ENCODE assay signal across 10 mouse cellular contexts in genomic region chr16:30173953-30174874, GRCm38 (mm10).
DNase-seq lines count a peak whose midpoint lies in the region; ATAC-seq and TF ChIP-seq lines count a peak whose summit lies in the region.
"Had no signal": no experiment of that assay in that cellular context is flagged by ENCODE, and none has a peak within 500 bp of the region (broad histone marks: within the 10 kb centered on the region; RNA-seq: fewer than 3 reads in every experiment).

No protein-coding gene starts in this region.

- no peaks in the 10 kb centered on the region for H3K27me3 ChIP-seq in hindbrain, postnatal 0 days (ENCODE audit: insufficient read depth, low read length)
- H3K27me3 ChIP-seq in hindbrain, embryonic 10.5 days (ENCODE audit: insufficient read depth, poor library complexity, severe bottlenecking), result peaks cover 97% of the 10 kb centered on the region
- peaks cover 39% of the 10 kb centered on the region for H3K27me3 ChIP-seq in embryonic facial prominence, embryonic 10.5 days (replicated peaks; ENCODE audit: low read depth, poor library complexity, severe bottlenecking)

- H3K36me3 ChIP-seq in hindbrain, postnatal 0 days (ENCODE audit: insufficient read depth, low read length), result no peaks in the 10 kb centered on the region
- H3K36me3 ChIP-seq in hindbrain, embryonic 10.5 days, result no peaks in the 10 kb centered on the region
- H3K36me3 ChIP-seq in embryonic facial prominence, embryonic 10.5 days (replicated peaks), result no peaks in the 10 kb centered on the region

- H3K4me1 ChIP-seq in hindbrain, postnatal 0 days (ENCODE audit: insufficient read depth, low read length), result peaks cover 10% of the 10 kb centered on the region
- peaks cover 42% of the 10 kb centered on the region for H3K4me1 ChIP-seq in hindbrain, embryonic 10.5 days (replicated peaks)
- peaks cover 58% of the 10 kb centered on the region for H3K4me1 ChIP-seq in embryonic facial prominence, embryonic 10.5 days

- peak; percentile 41; the same call in 1 of the 2 replicates for ATAC-seq in hindbrain, postnatal 0 days
- ATAC-seq in megakaryocyte progenitor cell, adult 5-6 weeks (replicated peaks; ENCODE audit: poor library complexity), result peak; percentile 40
- ATAC-seq: midbrain, embryonic 16.5 days had no signal

- H3K4me2 ChIP-seq in hindbrain, postnatal 0 days (ENCODE audit: low read depth, low read length), result no peak overlapping the region

- TF ChIP-seq CTCF in hindbrain, postnatal 0 days (IDR thresholded peaks at IDR 0.05; ENCODE audit: low read depth), result no peak

- 45% methylated on average over 8 of the region's 8 CpGs for WGBS in hindbrain, postnatal 0 days
- WGBS in hindbrain, embryonic 10.5 days, result 40% methylated on average over 8 of the region's 8 CpGs
- 40% methylated on average over 8 of the region's 8 CpGs for WGBS in embryonic facial prominence, embryonic 10.5 days

- no peak overlapping the region for H3K9ac ChIP-seq in hindbrain, postnatal 0 days (replicated peaks; ENCODE audit: low read length)

- no peak overlapping the region for H3K4me3 ChIP-seq in hindbrain, postnatal 0 days (ENCODE audit: low read length)
- no peak overlapping the region for H3K4me3 ChIP-seq in hindbrain, embryonic 10.5 days
- no peak overlapping the region for H3K4me3 ChIP-seq in embryonic facial prominence, embryonic 10.5 days

- no peak overlapping the region for H3K27ac ChIP-seq in hindbrain, postnatal 0 days
- H3K27ac ChIP-seq in hindbrain, embryonic 10.5 days, result no peak overlapping the region
- peak overlapping the region; percentile 59 for H3K27ac ChIP-seq in embryonic facial prominence, embryonic 10.5 days (replicated peaks)

- H3K9me3 ChIP-seq in hindbrain, postnatal 0 days (ENCODE audit: low read length), result no peaks in the 10 kb centered on the region
- H3K9me3 ChIP-seq in hindbrain, embryonic 10.5 days, result no peaks in the 10 kb centered on the region
- H3K9me3 ChIP-seq in embryonic facial prominence, embryonic 10.5 days, result no peaks in the 10 kb centered on the region

- DNase-seq in hindbrain, postnatal 0 days (ENCODE audit: low spot score), result peak; percentile 59
- DNase-seq in hindbrain, embryonic 10.5 days (ENCODE audit: low spot score), result no peak
- no peak for DNase-seq in embryonic facial prominence, embryonic 10.5 days (ENCODE audit: low spot score)
- DNase-seq in kidney, postnatal 25 days, result peak; percentile 62 to 75
- DNase-seq in spleen, adult 18-20 months, result no peak
- no peak for DNase-seq in embryo, embryonic 11 days
- DNase-seq in layer of hippocampus, adult 11-12 months (ENCODE audit: low spot score), result no peak
- DNase-seq: gastrocnemius, postnatal 36 days had no signal

Comparison
In these comparisons a context has a peak if more than half of its experiments do, and no peak if none do; other contexts are left out.
1. DNase-seq: peak in hindbrain, postnatal 0 days (single experiment) and kidney, postnatal 25 days (2 of 2); none in hindbrain, embryonic 10.5 days (single experiment), embryonic facial prominence, embryonic 10.5 days (single experiment), spleen, adult 18-20 months (0 of 2), embryo, embryonic 11 days (single experiment) and layer of hippocampus, adult 11-12 months (single experiment).